Mouse (Mus musculus): ENCODE results near the gene 1700003E16Rik. TPM values are rescaled to one million over a fixed set of nuclear protein-coding genes. Genes with fewer than 3 reads are reported as not detected.
"Not testable (repeated sequence)": the region's sequence is repeated elsewhere in the genome, so short reads cannot be mapped to it uniquely, and the experiment has no call there.

1700003E16Rik gene
- polyA plus RNA-seq, 1 experiment from 2014 or later = 2.1 TPM

- ATAC-seq (ENCODE audit: insufficient read depth, low FRiP score) = no peak
Measured at GRCm38 (mm10) chr6:83145805-83146204, 10.4 kb upstream of the 1700003E16Rik start.

GRCm38 (mm10) chr6:83147280-83147679 is 8.9 kb upstream of the 1700003E16Rik start:
- Histone ChIP-seq H3K36me3 (ENCODE audit: control insufficient read depth, insufficient read depth, low read length) (0 out of 2 replicates have a peak, but pooled peaks cover 4% of the 10 kb centered on the region), H3K9ac (ENCODE audit: low read length) (no peak overlapping the region), H3K4me3 (replicated peaks; ENCODE audit: low read length) (no peak overlapping the region), H3K4me2 (ENCODE audit: low read depth, low read length) (no peak overlapping the region), H3K27ac (ENCODE audit: low read length) (no peak overlapping the region), H3K9me3 (replicated peaks; ENCODE audit: control insufficient read depth, low read length) (no peaks in the 10 kb centered on the region), H3K4me1 (ENCODE audit: control insufficient read depth, insufficient read depth, low read length) (peaks cover 5% of the 10 kb centered on the region; the same call in 1 of the 2 replicates), H3K27me3 (ENCODE audit: control insufficient read depth, insufficient read depth, low read length) (no peaks in the 10 kb centered on the region)
- 56% methylated on average over 7 of the region's 7 CpGs for WGBS
- no peak for ATAC-seq (ENCODE audit: insufficient read depth, low FRiP score)

More at GRCm38 (mm10) chr6:83145805-83146204, 10.4 kb upstream of the 1700003E16Rik start:
- WGBS = 62% methylated on average over 9 of the region's 9 CpGs
- Histone ChIP-seq H3K9ac (ENCODE audit: low read length) (0 out of 2 replicates have a peak overlapping the region, but pooled peaks have one; percentile 25), H3K4me3 (replicated peaks; ENCODE audit: low read length) (no peak overlapping the region), H3K4me1 (ENCODE audit: control insufficient read depth, insufficient read depth, low read length) (peaks cover 13% of the 10 kb centered on the region), H3K27ac (ENCODE audit: low read length) (peak overlapping the region; percentile 21; the same call in 1 of the 2 replicates), H3K36me3 (ENCODE audit: control insufficient read depth, insufficient read depth, low read length) (0 out of 2 replicates have a peak, but pooled peaks cover 4% of the 10 kb centered on the region), H3K27me3 (ENCODE audit: control insufficient read depth, insufficient read depth, low read length) (no peaks in the 10 kb centered on the region), H3K9me3 (replicated peaks; ENCODE audit: control insufficient read depth, low read length) (no peaks in the 10 kb centered on the region), H3K4me2 (ENCODE audit: low read depth, low read length) (no peak overlapping the region)

- H3K27ac ChIP-seq (ENCODE audit: low read length) = no peak overlapping the region
- H3K27me3 ChIP-seq (ENCODE audit: control insufficient read depth, insufficient read depth, low read length) = 0 out of 2 replicates have a peak, but pooled peaks cover 4% of the 10 kb centered on the region
- H3K9ac ChIP-seq (ENCODE audit: low read length) = no peak overlapping the region
- H3K4me2 ChIP-seq (ENCODE audit: low read depth, low read length) = no peak overlapping the region
- H3K9me3 ChIP-seq (replicated peaks; ENCODE audit: control insufficient read depth, low read length) = no peaks in the 10 kb centered on the region
- H3K36me3 ChIP-seq (ENCODE audit: control insufficient read depth, insufficient read depth, low read length) = 0 out of 2 replicates have a peak, but pooled peaks cover 4% of the 10 kb centered on the region
- 39% methylated on average over 8 of the region's 8 CpGs for WGBS
- ATAC-seq (ENCODE audit: insufficient read depth, low FRiP score) = no peak
- H3K4me1 ChIP-seq (ENCODE audit: control insufficient read depth, insufficient read depth, low read length) = peaks cover 9% of the 10 kb centered on the region; the same call in 1 of the 2 replicates
- no peak overlapping the region for H3K4me3 ChIP-seq (replicated peaks; ENCODE audit: low read length)
Measured at GRCm38 (mm10) chr6:83151721-83152120, 4.5 kb upstream of the 1700003E16Rik start.

- Histone ChIP-seq H3K27ac (ENCODE audit: low read length) (no peak overlapping the region), H3K4me1 (ENCODE audit: control insufficient read depth, insufficient read depth, low read length) (peaks cover 9% of the 10 kb centered on the region; the same call in 1 of the 2 replicates), H3K4me2 (ENCODE audit: low read depth, low read length) (no peak overlapping the region), H3K9me3 (replicated peaks; ENCODE audit: control insufficient read depth, low read length) (no peaks in the 10 kb centered on the region), H3K36me3 (ENCODE audit: control insufficient read depth, insufficient read depth, low read length) (no peaks in the 10 kb centered on the region), H3K9ac (ENCODE audit: low read length) (no peak overlapping the region), H3K4me3 (replicated peaks; ENCODE audit: low read length) (no peak overlapping the region), H3K27me3 (ENCODE audit: control insufficient read depth, insufficient read depth, low read length) (0 out of 2 replicates have a peak, but pooled peaks cover 4% of the 10 kb centered on the region)
- ATAC-seq (ENCODE audit: insufficient read depth, low FRiP score) = no peak
- WGBS = 84% methylated on average over 12 of the region's 12 CpGs
Measured at GRCm38 (mm10) chr6:83153038-83153437, 3.2 kb upstream of the 1700003E16Rik start.

- H3K27ac ChIP-seq (ENCODE audit: low read length) = no peak overlapping the region
- H3K27me3 ChIP-seq (ENCODE audit: control insufficient read depth, insufficient read depth, low read length) = 0 out of 2 replicates have a peak, but pooled peaks cover 4% of the 10 kb centered on the region
- no peak overlapping the region for H3K9ac ChIP-seq (ENCODE audit: low read length)
- no peak for ATAC-seq (ENCODE audit: insufficient read depth, low FRiP score)
- H3K4me2 ChIP-seq (ENCODE audit: low read depth, low read length) = no peak overlapping the region
- H3K36me3 ChIP-seq (ENCODE audit: control insufficient read depth, insufficient read depth, low read length) = no peaks in the 10 kb centered on the region
- H3K4me1 ChIP-seq (ENCODE audit: control insufficient read depth, insufficient read depth, low read length) = peaks cover 9% of the 10 kb centered on the region; the same call in 1 of the 2 replicates
- H3K4me3 ChIP-seq (replicated peaks; ENCODE audit: low read length) = no peak overlapping the region
- no peaks in the 10 kb centered on the region for H3K9me3 ChIP-seq (replicated peaks; ENCODE audit: control insufficient read depth, low read length)
- WGBS = 73% methylated on average over 5 of the region's 5 CpGs
Measured at GRCm38 (mm10) chr6:83153485-83153884, 2.7 kb upstream of the 1700003E16Rik start.

- Histone ChIP-seq H3K4me3 (replicated peaks; ENCODE audit: low read length) (peak overlapping the region; percentile 61), H3K27ac (ENCODE audit: low read length) (no peak overlapping the region), H3K4me1 (ENCODE audit: control insufficient read depth, insufficient read depth, low read length) (peaks cover 9% of the 10 kb centered on the region; the same call in 1 of the 2 replicates), H3K36me3 (ENCODE audit: control insufficient read depth, insufficient read depth, low read length) (no peaks in the 10 kb centered on the region), H3K4me2 (ENCODE audit: low read depth, low read length) (peak overlapping the region; percentile 96), H3K27me3 (ENCODE audit: control insufficient read depth, insufficient read depth, low read length) (peaks cover 6% of the 10 kb centered on the region), H3K9ac (ENCODE audit: low read length) (peak overlapping the region; percentile 71), H3K9me3 (replicated peaks; ENCODE audit: control insufficient read depth, low read length) (no peaks in the 10 kb centered on the region)
- 7% methylated on average over 23 of the region's 23 CpGs for WGBS
- no peak; the same call in 1 of the 2 replicates for ATAC-seq (ENCODE audit: insufficient read depth, low FRiP score)
Measured at GRCm38 (mm10) chr6:83155552-83156238, 509 bp upstream of the 1700003E16Rik start.

GRCm38 (mm10) chr6:83159456-83159855 is 3.3 kb downstream of the 1700003E16Rik start:
- whole genome bisulfite sequencing = 24% methylated on average over 3 of the region's 3 CpGs
- not testable (repeated sequence) for ATAC-seq (ENCODE audit: insufficient read depth, low FRiP score)

GRCm38 (mm10) chr6:83161442-83161841 is 5.2 kb downstream of the 1700003E16Rik start:
- Histone ChIP-seq H3K4me1 (ENCODE audit: control insufficient read depth, insufficient read depth, low read length) (peaks cover 21% of the 10 kb centered on the region), H3K27ac (ENCODE audit: low read length) (no peak overlapping the region), H3K4me2 (ENCODE audit: low read depth, low read length) (peak overlapping the region; percentile 77), H3K36me3 (ENCODE audit: control insufficient read depth, insufficient read depth, low read length) (no peaks in the 10 kb centered on the region), H3K9me3 (replicated peaks; ENCODE audit: control insufficient read depth, low read length) (no peaks in the 10 kb centered on the region), H3K27me3 (ENCODE audit: control insufficient read depth, insufficient read depth, low read length) (peaks cover 21% of the 10 kb centered on the region), H3K9ac (ENCODE audit: low read length) (peak overlapping the region; percentile 70), H3K4me3 (replicated peaks; ENCODE audit: low read length) (peak overlapping the region; percentile 44)
- 12% methylated on average over 19 of the region's 19 CpGs for WGBS
- no peak for ATAC-seq (ENCODE audit: insufficient read depth, low FRiP score)

More at GRCm38 (mm10) chr6:83159456-83159855, 3.3 kb downstream of the 1700003E16Rik start:
- not testable (repeated sequence) for H3K36me3 ChIP-seq (ENCODE audit: control insufficient read depth, insufficient read depth, low read length); H3K27ac ChIP-seq (ENCODE audit: low read length); H3K9me3 ChIP-seq (replicated peaks; ENCODE audit: control insufficient read depth, low read length); H3K4me3 ChIP-seq (replicated peaks; ENCODE audit: low read length); H3K4me2 ChIP-seq (ENCODE audit: low read depth, low read length); H3K9ac ChIP-seq (ENCODE audit: low read length)
- Histone ChIP-seq H3K27me3 (ENCODE audit: control insufficient read depth, insufficient read depth, low read length) (peaks cover 26% of the 10 kb centered on the region), H3K4me1 (ENCODE audit: control insufficient read depth, insufficient read depth, low read length) (peaks cover 23% of the 10 kb centered on the region)

- no peak overlapping the region for H3K27ac ChIP-seq (ENCODE audit: low read length)
- peak overlapping the region; percentile 77 for H3K4me2 ChIP-seq (ENCODE audit: low read depth, low read length)
- H3K36me3 ChIP-seq (ENCODE audit: control insufficient read depth, insufficient read depth, low read length) = no peaks in the 10 kb centered on the region
- peak overlapping the region; percentile 44 for H3K4me3 ChIP-seq (replicated peaks; ENCODE audit: low read length)
- peak; percentile 31 for ATAC-seq (ENCODE audit: insufficient read depth, low FRiP score)
- H3K9ac ChIP-seq (ENCODE audit: low read length) = peak overlapping the region; percentile 70
- under 1% methylated on average over 49 of the region's 49 CpGs for whole genome bisulfite sequencing
- peaks cover 22% of the 10 kb centered on the region for H3K4me1 ChIP-seq (ENCODE audit: control insufficient read depth, insufficient read depth, low read length)
- no peaks in the 10 kb centered on the region for H3K9me3 ChIP-seq (replicated peaks; ENCODE audit: control insufficient read depth, low read length)
- peaks cover 21% of the 10 kb centered on the region for H3K27me3 ChIP-seq (ENCODE audit: control insufficient read depth, insufficient read depth, low read length)
Measured at GRCm38 (mm10) chr6:83161921-83162641, 5.9 kb downstream of the 1700003E16Rik start.

Data from stomach, embryonic 16.5 days (tissue).